Mouse (Mus musculus) liver, embryonic 11.5 days (tissue): Measurements from ENCODE around the gene Sult6b1. TPM values are rescaled to one million over a fixed set of nuclear protein-coding genes. Genes with fewer than 3 reads are reported as not detected.
A peak's percentile ranks its signal among the peaks of the same experiment; 100 is the strongest.

Experiments
- ATAC-seq: fragments of 200-750 bp; cut with Nextera tagmentation; replicated peaks from 2 replicates; pipeline ENCODE4 v1.8.0; 2017; ENCODE audit warnings: moderate number of reproducible peaks, mild to moderate bottlenecking, moderate TSS enrichment, moderate library complexity; ENCODE audit not compliant: low FRiP score
- DNase-seq: peaks from one replicate; pipeline ENCODE4 v3.0.0-alpha.2; 2017; ENCODE audit warnings: low spot score
- H3K27ac ChIP-seq: fragments of 300-500 bp; sonication (generic); 2 replicates; pipeline ENCODE4 v1.5.1; 2014; ENCODE audit warnings: mild to moderate bottlenecking, low read depth, low read length, control low read depth
- H3K27me3 ChIP-seq: fragments of 300-500 bp; sonication (generic); replicated peaks from 2 replicates; pipeline ENCODE4 v1.6.1; 2014; ENCODE audit warnings: low read length, mixed read lengths; ENCODE audit not compliant: control insufficient read depth, insufficient read depth
- H3K36me3 ChIP-seq: fragments of 300-500 bp; sonication (generic); 2 replicates; pipeline ENCODE4 v1.6.1; 2014; ENCODE audit warnings: mild to moderate bottlenecking, low read length, moderate library complexity, mixed read lengths; ENCODE audit not compliant: control insufficient read depth, insufficient read depth
- H3K4me1 ChIP-seq: fragments of 300-500 bp; sonication (generic); replicated peaks from 2 replicates; pipeline ENCODE4 v1.6.1; 2014; ENCODE audit warnings: low read length, mixed read lengths; ENCODE audit not compliant: control insufficient read depth, insufficient read depth
- H3K4me2 ChIP-seq: fragments of 300-500 bp; sonication (generic); 2 replicates; pipeline ENCODE4 v1.6.1; 2014; ENCODE audit warnings: mild to moderate bottlenecking, control low read depth, moderate library complexity
- H3K4me3 ChIP-seq: fragments of 300-500 bp; sonication (generic); 2 replicates; pipeline ENCODE4 v1.5.1; 2014; ENCODE audit warnings: low read depth, low read length, control low read depth
- H3K9ac ChIP-seq: fragments of 300-500 bp; sonication (generic); 2 replicates; pipeline ENCODE4 v1.6.1; 2014; ENCODE audit warnings: low read depth, low read length, control low read depth
- H3K9me3 ChIP-seq: fragments of 300-500 bp; sonication (generic); 2 replicates; pipeline ENCODE4 v1.6.1; 2016; ENCODE audit warnings: low read length, inconsistent platforms, mixed read lengths; ENCODE audit not compliant: control insufficient read depth
- whole genome bisulfite sequencing: fragments of 180-500 bp; shearing (Covaris S2); extraction: QIAGEN DNeasy Blood & Tissue Kit; methylation state at CpG from one replicate; pipeline ENCODE4 v1.1.7; 2014; 5-methylcytosine and 5-hydroxymethylcytosine counted together
- polyA plus RNA-seq: library from polyadenylated mRNA; unstranded; fragments of >200 nt; fragmentation: Nextera tagmentation; extraction: Ambion mirVana; gene quantifications from 2 replicates; pipeline ENCODE4 v1.2.1, GENCODE M21; 2014

The Sult6b1 gene
- polyA plus RNA-seq, 1 experiment from 2014 or later, result not detected

DNA sequence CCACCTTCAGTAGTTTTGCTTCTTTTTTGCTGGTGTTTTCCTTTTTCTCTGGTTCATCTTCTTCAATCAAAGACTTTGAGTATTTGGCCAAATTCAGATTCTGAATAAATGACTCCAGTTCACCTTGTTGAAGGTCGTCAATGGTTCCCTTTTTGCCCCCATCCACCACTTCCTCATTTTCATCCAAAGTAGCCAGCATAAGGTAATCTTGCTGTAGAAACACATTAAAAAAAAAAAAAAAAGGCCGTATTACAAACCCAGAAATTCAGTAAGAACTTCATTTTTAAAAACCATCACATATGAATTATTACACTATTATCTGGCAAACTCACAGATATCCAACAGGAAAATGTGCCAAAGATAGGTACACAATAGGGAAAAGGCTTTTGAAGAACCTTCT lies 29.1 kb upstream of the Sult6b1 start:
- peak overlapping the region; percentile 82 for H3K9ac ChIP-seq
- H3K4me2 ChIP-seq, result peak overlapping the region; percentile 93
- DNase-seq, result no peak
- no peak for ATAC-seq
- WGBS, result 45% methylated on average over 2 of the region's 2 CpGs
- peak overlapping the region; percentile 90 for H3K4me3 ChIP-seq
- H3K36me3 ChIP-seq, result peaks cover 35% of the 10 kb centered on the region
- peaks cover 12% of the 10 kb centered on the region for H3K4me1 ChIP-seq
- H3K27me3 ChIP-seq, result no peaks in the 10 kb centered on the region
- no peaks in the 10 kb centered on the region for H3K9me3 ChIP-seq
- H3K27ac ChIP-seq, result no peak overlapping the region

DNA sequence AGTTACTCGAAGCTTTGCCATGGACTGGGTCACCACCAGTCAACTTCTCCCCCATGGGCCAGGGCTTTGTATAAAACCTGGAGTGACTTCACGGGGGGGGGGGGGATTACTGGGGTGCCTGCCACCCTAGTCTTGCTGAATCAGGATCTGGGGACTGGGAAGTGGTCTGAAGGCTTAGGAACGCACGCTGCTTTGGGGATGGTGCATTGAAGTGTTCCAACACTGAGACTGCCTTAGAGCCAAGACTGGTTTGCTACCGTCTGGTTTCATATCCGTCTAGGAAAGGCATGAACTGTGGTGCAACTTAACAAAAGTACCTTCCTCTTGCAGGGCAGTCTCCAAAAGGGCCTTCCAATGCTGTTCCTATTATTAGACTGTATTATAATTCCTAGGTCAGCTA lies 10.9 kb upstream of the Sult6b1 start:
- Histone ChIP-seq H3K4me2 (peak overlapping the region; percentile 66), H3K27ac (no peak overlapping the region), H3K4me1 (peaks cover 10% of the 10 kb centered on the region; the same call in 1 of the 2 replicates), H3K27me3 (no peaks in the 10 kb centered on the region), H3K9ac (no peak overlapping the region), H3K36me3 (peaks cover 11% of the 10 kb centered on the region), H3K9me3 (no peaks in the 10 kb centered on the region), H3K4me3 (peak overlapping the region; percentile 62; the same call in 1 of the 2 replicates)
- ATAC-seq (no peak), DNase-seq (no peak)
- 58% methylated on average over 6 of the region's 6 CpGs for WGBS

DNA sequence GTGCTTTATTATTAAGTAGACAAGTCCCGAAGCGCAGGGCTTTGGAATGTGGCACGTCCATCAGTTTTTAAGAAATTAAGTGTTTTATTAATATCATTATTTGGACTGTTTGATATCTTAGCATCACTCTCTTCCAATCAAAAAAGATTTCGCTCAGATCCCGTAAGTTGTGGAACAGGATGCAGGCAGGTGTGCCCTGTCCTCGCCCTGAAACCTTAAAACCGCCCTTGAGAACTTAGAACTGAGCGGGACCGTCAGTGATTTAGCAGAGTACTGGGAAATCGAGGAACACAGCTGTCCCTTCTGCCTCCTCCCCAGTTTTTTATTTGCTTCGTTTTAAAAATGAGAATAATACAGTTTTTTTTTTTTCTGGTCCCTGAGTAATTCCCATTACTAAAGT lies 10.1 kb upstream of the Sult6b1 start:
- H3K4me2 ChIP-seq, result peak overlapping the region; percentile 66
- no peaks in the 10 kb centered on the region for H3K27me3 ChIP-seq
- DNase-seq (no peak), ATAC-seq (peak; percentile 27)
- H3K4me3 ChIP-seq, result peak overlapping the region; percentile 62
- peak overlapping the region; percentile 66 for H3K27ac ChIP-seq
- peak overlapping the region; percentile 64 for H3K9ac ChIP-seq
- no peaks in the 10 kb centered on the region for H3K9me3 ChIP-seq
- WGBS, result 5% methylated on average over 11 of the region's 11 CpGs
- peaks cover 11% of the 10 kb centered on the region for H3K36me3 ChIP-seq
- peaks cover 10% of the 10 kb centered on the region; the same call in 1 of the 2 replicates for H3K4me1 ChIP-seq

DNA sequence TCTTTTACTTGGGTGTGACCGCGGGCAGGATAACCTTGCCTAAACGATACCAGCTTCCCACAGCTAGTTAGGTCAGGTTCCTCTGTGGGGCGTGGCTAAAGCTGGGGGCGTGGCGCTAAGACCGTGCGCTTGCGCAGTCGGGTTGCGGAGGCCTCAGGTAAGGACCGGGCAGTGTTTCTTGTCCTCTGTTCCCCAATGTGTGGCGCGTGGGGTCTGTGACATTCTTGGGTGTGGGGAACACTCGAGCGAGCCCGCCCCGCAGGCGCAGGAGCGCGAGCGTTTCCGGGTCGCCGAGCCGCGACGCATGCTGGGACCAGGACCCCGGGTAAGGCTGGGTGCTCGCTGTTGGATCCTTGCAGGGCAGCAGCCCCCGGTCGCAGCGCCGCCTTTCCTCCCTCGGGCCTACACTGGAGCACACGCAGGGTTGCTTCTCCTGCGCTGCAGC lies 9.6 kb upstream of the Sult6b1 start, which contains the start of gene Cebpzos:
Gene Cebpzos, plus strand, starts transcription at position 132 of the 445 bp plus-strand sequence.
- Histone ChIP-seq H3K4me2 (peak within 1 kb of the TSS; percentile 66), H3K27ac (peak within 1 kb of the TSS; percentile 66), H3K9ac (peak within 1 kb of the TSS; percentile 64), H3K4me3 (peak within 1 kb of the TSS; percentile 62), H3K27me3 (no peaks in the 10 kb centered on the region), H3K36me3 (peaks cover 7% of the 10 kb centered on the region), H3K9me3 (no peaks in the 10 kb centered on the region), H3K4me1 (peaks cover 10% of the 10 kb centered on the region; the same call in 1 of the 2 replicates)
- whole genome bisulfite sequencing, result 1% methylated on average over 37 of the region's 37 CpGs
- DNase-seq, result peak; percentile 90
- ATAC-seq, result peak; percentile 93

DNA sequence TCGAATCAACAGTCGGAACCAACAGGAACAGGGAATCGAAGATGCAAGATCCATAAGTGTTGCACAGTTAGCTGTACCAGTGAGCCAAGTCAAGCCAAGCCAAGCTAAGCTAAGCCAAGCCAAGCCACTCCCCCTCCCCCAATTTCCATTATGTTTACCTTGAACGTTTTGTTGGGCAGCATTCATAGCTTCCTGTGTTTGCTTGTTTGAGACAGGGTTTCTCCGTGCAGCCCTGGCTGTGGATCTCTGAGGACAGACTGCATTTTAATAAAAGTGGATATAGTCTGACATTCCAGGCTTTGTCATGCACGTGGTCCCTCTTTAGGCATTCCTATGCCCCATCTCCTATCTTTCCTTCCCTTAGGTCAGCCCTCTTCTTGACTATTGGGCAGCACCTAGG lies 9.0 kb upstream of the Sult6b1 start:
- Histone ChIP-seq H3K36me3 (peaks cover 7% of the 10 kb centered on the region; the same call in 1 of the 2 replicates), H3K9ac (peak overlapping the region; percentile 64), H3K4me2 (peak overlapping the region; percentile 66), H3K4me1 (peaks cover 10% of the 10 kb centered on the region; the same call in 1 of the 2 replicates), H3K27ac (peak overlapping the region; percentile 66; the same call in 1 of the 2 replicates), H3K27me3 (no peaks in the 10 kb centered on the region), H3K4me3 (peak overlapping the region; percentile 62), H3K9me3 (no peaks in the 10 kb centered on the region)
- ATAC-seq, result no peak
- WGBS, result 48% methylated on average over 6 of the region's 6 CpGs
- no peak for DNase-seq

DNA sequence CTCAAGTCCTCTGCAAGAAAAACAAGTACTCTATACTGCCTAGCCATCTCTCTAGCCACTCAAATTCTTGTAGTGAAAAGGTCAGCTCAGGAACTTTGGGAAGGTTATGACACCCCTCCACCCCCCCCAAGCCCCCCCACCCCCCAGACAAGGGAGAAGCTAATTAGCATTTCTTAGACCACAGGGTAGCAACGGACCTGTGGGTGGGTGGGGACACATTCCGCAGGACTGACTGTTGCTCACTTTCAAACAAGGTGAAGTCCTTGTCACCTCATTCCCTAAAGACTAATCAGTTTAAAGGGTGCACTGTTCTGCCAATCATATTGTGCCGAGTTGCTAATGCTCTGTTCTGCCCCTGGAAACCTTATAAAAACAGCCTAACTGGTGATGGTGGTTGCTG lies 7.1 kb upstream of the Sult6b1 start:
- Histone ChIP-seq H3K4me3 (no peak overlapping the region), H3K9ac (no peak overlapping the region), H3K27me3 (no peaks in the 10 kb centered on the region), H3K36me3 (peaks cover 3% of the 10 kb centered on the region; the same call in 1 of the 2 replicates), H3K9me3 (no peaks in the 10 kb centered on the region), H3K4me2 (no peak overlapping the region), H3K27ac (no peak overlapping the region), H3K4me1 (peaks cover 10% of the 10 kb centered on the region; the same call in 1 of the 2 replicates)
- DNase-seq (no peak), ATAC-seq (no peak)
- 72% methylated on average over 3 of the region's 3 CpGs for WGBS

DNA sequence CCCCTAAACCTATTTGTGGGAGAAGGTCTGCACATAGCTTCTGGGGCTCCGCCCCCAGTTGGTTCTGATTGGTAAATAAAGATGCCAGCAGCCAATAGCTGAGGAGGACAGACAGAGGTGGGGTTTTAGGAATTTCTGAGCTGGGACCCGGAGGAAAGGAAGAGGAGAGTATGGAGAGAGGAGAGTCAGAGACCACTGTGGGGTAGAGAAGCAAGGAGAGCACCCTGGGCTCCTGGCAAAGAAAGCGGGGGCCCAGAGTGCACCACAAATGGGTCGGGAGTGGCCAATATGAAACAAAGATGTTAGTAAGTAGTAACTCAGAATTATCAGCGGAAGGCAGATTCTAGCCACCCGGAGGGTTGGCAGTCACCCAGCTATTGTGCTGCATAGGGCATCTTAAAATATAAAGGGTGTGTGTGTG lies 6.1 kb upstream of the Sult6b1 start:
- no peak overlapping the region for H3K9ac ChIP-seq
- no peaks in the 10 kb centered on the region for H3K27me3 ChIP-seq
- WGBS, result 26% methylated on average over 6 of the region's 6 CpGs
- ATAC-seq, result peak; percentile 46
- no peak for DNase-seq
- H3K4me1 ChIP-seq, result peaks cover 10% of the 10 kb centered on the region; the same call in 1 of the 2 replicates
- H3K4me2 ChIP-seq, result peak overlapping the region; percentile 52
- H3K9me3 ChIP-seq, result no peaks in the 10 kb centered on the region
- H3K4me3 ChIP-seq, result peak overlapping the region; percentile 41
- no peak overlapping the region for H3K27ac ChIP-seq
- no peaks in the 10 kb centered on the region for H3K36me3 ChIP-seq

DNA sequence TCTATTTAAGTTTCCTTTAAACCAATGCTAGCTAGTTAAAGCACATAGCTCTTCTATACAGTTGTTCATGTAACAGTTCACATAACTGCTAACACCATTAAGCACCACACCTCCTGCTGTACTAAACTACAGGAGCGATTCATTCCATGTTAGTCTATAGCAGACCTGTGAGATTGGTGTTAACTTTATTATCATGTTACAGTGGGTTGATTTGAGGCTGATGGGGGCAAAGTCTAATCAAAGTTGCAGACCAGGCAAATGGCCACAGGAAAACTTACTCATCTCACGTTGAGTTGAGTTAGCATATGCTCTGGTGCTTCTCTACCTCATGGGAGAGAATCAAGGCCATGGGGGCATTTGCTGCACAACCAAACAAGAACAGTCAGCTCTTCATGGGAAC lies 2.6 kb upstream of the Sult6b1 start:
- H3K27me3 ChIP-seq, result no peaks in the 10 kb centered on the region
- H3K27ac ChIP-seq, result no peak overlapping the region
- H3K36me3 ChIP-seq, result no peaks in the 10 kb centered on the region
- WGBS, result 75% methylated on average over 2 of the region's 2 CpGs
- H3K9ac ChIP-seq, result no peak overlapping the region
- no peaks in the 10 kb centered on the region for H3K4me1 ChIP-seq
- no peaks in the 10 kb centered on the region for H3K9me3 ChIP-seq
- no peak overlapping the region for H3K4me3 ChIP-seq
- H3K4me2 ChIP-seq, result no peak overlapping the region
- no peak for ATAC-seq
- no peak for DNase-seq

DNA sequence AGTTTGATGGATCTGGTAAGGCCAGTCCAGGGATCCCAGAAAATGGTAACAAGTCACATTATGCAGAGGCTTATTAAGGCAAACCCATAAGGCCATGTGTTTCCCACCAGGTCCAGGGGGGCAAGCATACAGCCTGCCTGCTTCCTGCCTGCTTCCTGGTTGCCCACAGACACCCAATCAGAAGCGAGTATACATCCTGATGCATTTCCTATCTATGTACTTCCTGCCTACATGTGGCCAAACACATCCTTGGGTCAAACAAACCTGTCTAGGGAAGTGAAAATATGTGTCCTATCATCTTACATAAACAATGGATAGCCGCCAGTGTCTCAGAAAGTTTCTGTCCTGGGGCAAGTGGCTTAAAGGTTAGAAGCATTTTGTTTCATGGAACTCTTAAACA lies 3.6 kb downstream of the Sult6b1 start:
- Histone ChIP-seq H3K9me3 (no peaks in the 10 kb centered on the region), H3K27ac (no peak overlapping the region), H3K9ac (no peak overlapping the region), H3K4me3 (no peak overlapping the region), H3K27me3 (no peaks in the 10 kb centered on the region), H3K36me3 (no peaks in the 10 kb centered on the region), H3K4me1 (no peaks in the 10 kb centered on the region), H3K4me2 (no peak overlapping the region)
- ATAC-seq (no peak), DNase-seq (no peak)
- WGBS, result 62% methylated on average over 2 of the region's 2 CpGs
